Mouse (Mus musculus) urinary bladder, postnatal 25 days (tissue): ENCODE measurements at regions not wholly inside any gene's neighbourhood (a gene's known extent, or its start where the extent isn't known, plus 50 kb on each side); places are given as distances from the start of the nearest gene placed in this dataset.

ENCODE experiments used
- DNase-seq: peaks from one replicate; pipeline ENCODE4 v3.0.0; 2022; ENCODE audit warnings: low spot score

DNA sequence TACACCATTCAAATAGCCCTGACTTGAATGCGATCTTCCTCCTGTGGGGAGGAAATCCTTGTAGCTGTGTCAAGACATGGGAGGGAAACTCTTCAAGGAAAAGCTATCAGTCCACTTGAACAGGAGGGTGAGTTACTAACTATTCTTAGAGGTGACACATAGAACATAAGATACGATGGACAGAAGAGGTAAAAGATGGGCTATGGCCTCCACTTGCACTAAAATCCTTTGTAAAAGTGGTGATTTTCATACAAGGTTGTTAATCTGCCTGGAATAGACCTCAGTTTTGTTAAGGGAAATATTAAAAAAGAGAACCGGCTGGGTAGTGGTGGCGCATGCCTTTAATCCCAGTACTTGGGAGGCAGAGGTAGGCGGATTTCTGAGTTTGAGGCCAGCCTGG is 102.1 kb upstream of the Cpm start:
- no peak for DNase-seq

DNA sequence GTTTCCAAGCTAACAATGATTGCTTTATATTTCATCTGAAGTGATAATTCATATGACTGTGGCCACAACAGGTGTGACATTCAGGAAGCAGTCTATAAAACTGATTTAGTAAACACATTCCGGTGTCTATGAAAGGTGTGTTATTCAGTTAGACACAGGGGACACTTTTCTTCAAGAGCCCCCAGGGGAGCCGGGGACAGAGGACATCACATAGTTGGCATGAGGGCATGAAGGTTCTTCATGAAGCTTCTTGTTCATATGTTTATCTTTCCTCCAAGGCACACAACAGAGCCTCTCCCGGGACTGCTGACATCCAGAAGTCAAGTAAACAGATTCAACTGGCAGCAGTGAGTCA is 102.5 kb upstream of the Cpm start:
- DNase-seq: no peak

DNA sequence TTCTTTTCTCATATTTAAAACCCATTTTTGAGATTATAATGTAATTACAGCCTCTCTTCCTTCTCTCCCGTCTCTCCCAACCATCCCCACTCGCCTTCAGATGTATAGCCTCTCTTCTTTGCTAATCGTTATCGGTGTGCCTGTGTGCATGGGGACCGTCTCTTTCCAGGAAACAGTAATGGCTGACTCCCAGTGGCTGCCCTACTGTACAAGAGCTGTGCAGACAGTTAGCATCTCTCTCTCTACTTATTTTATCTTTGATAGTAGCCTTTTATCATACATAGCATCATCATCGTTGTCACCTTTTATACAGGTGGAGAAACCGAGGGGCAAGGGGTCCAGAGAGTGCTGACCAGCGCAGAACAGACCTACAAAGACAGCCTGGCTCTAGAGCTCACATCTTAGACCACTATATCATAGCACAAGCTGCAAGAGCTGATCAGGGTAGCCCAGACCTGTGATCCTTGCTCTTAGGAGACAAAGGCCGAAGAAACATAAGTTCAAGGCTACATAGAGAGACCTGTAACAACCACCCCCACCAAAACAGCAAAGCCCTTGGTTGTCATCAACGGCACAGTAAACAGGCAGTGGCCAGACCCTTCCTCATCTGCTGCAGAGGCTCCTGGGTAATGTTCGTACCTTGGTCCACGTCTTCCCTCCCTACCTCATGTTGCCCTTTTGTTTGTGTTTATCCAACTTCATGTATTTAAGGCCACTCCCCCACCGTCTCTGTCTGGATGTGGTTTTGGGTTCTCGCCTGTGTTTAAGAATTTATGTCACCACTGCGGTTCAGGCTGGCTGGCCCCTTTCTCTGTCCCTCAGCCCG is 103.1 kb upstream of the Cpm start:
- DNase-seq: no peak

DNA sequence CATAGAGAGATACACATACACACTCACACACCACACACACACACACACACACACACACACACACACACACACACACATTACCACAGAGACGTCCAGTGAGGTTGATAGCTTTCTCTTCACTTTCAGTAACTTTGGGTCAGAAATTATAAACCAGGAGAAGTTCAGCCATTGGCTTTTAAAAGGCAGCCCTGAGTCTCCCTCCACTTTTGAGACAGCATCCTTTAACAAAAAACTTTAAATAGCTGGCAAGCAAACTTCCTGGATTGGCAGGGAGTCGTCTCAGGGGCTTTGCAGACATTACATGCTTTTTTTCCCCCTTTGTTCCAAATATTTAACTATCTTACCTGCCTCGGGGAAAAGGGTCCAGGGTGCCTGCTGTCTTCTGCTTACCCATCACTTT is 103.7 kb upstream of the Cpm start:
- no peak for DNase-seq

DNA sequence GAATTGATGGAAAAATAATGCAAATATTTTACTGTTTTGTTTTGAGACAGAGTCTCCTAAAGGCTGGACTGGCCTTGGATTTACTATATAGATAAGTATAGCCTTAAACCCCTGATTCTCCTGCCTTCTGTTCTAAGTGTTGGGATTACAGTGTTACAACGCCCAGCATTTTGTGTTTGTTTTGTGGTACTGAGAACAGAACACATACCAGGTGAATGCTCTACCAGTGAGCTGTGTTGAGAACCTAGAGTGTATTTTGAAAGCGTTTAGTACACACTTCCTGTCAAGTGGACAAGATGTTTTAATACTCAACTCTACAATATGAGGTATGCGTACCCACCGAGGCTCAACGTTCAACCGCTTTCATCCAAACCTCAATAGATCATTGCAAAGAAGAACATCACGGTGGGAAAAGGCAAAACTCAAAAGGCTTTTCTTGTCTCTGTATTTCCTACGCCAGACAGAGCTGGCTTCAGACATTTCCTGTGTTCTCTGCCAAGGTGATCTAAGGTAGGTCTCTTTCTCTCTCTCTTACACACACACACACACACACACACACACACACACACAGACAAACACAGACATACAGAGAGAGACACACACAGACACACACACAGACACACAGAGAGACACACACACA is 104.3 kb upstream of the Cpm start:
- no peak for DNase-seq

DNA sequence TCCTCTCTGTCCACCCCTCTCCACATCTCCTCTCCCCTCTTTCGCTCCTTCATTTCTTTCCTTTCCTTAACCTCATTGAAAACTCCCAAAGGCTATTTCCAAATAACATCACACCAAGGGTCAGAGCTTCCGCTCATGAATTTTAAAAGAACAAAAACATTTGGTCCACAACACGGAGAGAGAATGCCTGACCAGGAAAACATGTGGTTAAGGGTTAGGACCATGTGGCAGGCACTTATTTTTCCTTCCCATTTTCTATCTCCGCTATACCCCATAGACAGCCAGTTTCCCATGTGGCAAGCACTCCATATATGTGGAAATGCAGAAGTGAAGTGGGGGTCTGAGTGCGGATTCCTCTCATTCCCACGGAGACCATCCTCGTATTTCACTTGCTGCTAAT is 105.2 kb upstream of the Cpm start:
- DNase-seq: no peak

DNA sequence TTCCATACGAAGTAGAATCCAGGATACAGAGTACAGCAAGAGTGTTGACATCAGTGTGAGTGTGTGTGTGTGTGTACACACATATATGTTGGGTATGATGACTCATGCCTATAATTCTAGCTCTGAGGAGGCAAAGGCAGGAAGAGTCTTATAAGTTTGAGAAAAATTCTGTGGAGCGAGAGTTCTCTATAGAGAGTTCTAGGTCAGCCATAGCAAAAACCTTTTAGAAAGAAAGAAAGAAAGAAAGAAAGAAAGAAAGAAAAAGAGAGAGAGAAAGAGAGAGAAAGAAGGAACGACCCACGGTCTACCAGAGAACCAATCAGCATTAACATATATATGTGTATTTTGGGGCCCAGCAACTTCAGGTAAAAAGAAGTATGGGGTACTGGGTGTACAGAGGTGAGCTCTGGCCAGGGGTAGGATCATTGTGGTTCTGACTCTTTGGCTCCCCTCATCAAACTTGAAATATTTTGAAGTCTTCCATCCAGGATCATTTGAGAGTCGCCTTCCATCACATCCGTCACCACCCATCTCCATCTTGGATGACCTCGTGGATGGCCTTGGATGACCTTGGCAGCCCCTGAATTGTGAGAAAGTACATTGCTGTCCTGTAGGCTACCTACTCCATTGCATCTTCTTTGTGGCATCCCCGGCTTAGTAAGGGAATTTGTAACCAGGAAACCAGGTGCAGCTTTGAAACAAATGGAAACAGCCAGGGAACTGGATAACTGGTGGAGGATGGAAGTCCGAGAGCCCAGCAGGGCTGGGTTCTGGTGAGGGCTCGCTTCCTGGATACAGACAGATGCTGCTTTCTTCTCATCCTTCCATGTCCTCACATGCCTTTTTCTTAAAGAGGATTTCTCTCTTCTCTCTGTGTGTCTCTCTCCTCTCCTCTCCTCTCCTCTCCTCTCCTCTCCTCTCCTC is 106.1 kb upstream of the Cpm start:
- DNase-seq: no peak

DNA sequence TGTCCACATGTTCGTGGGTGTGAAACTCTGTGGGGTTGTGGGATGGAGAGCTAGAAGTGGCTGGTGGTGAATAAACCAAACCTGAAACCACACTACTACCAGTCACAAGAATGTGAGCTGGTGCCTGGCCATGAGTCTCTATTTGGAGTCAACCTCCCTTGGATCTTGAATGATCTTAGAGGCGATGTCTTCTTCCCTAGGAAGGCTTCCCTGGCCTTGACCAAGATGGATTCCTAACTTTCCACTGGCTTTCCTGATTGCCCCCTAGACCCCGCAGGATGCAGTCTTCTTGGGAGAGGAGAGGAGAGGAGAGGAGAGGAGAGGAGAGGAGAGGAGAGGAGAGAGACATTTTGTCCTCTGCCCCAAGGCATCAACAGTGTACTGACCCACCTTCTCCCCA is 106.9 kb upstream of the Cpm start:
- no peak for DNase-seq

DNA sequence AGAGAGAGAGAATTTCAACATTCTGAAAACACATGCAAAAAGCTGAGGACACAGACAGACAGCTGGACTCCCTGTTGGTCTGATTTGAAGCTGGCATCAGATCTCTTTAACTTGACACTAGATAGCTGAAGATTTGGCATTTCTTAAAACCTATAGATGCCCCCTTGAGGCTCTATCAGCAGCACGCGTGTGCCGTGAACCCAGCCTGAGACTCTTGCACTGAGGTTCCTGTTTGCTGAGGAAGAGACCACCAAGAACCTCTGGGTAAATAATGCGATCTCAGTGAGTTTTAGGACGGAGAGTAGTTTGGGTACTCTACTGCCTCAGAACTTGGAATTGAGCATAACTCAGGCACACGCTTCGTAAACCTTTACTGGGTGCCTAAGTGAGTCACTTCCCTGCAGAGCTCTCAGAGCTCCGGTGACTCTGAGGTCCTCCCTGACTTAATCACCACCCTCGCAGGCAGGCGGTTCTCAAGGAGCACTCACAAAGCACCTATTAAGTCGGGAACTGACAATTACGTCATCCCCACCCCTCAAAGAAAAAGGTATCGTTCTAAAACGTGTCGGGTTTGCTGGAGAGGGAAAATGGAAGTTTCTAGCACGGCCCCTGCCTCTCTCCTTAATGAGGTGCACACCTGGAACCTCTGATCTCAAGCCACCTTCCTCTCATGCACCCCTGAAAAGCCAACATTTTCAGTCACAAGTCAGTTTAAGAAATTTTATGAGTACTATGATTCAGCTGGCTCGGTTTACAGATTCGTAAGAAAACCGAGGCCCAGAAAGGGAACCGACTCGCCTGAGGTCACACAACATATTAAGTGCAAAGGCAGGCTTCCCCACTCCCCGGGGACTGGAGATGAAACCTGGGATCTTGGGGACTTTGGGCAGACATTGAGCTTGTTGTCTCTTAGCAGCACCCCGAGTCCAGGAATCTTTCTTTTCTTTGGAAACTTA is 107.7 kb upstream of the Cpm start:
- DNase-seq: no peak

DNA sequence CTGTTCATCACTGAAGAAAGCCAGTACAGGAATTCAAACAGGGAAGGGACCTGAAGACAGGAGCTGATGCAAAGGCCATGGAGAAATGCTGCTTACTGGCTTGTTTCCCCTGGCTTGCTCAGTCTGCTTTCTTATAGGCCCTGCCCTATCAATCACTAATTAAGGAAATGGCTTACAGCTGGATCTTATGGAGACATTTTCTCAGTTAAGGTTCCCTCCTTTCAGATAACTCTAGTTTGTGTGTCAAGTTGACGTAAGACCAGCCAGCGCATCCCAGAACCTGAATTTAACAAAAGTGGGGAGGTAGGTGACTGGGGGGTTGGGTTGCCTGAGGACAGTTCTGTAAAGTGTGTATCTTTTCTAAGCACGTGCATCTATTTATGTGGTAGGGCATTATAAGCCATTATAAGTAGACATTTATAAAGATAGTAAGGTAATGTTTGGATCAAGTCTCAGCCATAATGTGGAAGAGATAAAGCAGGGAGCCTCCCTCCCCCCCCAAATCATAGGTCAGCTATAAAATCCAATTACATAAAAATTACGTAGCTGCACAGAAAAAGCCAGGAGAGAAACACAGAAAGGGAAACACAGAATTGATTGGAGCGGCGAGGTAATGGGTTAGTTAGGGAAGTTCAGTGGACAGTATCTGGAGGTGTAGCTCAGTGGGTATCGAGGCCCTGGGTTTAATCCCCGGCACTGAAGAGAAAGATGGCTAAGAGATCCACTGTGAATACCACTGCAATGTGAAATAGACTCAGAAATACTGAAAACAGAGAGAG is 108.6 kb upstream of the Cpm start:
- no peak for DNase-seq

DNA sequence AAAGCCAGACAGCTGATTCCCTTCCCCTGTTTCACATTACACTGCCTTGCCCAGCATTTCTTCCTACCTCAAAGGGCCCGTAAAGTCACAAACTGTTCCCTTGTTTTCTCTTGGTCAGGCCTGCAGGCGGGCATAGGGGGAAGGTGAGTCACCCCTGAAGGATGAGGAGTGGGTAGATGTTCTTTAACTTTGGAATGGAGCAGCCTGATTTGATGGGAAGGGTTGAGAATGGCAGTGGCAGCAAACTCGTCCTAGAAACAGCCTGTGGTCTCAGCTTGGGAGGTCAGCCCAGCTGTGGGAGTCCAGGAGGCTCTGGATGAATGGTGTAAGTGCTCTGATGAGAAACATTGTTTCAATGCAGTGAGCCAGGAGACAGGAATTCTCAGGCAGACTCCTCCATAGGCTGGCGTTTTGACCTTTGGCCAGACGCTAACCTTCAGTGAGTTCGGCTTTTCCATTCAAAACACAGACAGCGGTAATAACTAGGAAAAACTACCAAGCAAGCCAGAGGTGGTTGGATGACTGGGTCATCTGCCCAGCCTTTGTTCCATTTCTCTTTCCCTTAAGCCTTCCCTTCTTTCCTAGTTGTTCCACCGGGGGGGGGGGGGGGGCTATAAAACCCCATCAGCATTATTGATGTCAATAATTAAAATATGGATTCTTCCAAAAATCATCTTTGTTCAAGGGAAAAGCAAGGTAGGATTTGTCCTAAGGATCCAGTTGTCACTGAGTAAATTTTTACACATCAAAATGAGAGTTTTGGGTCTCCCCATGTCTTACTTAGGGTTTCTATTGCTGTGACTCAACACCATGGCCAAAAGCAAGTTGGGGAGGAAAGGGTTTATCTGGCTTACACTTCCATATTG is 109.4 kb upstream of the Cpm start:
- no peak for DNase-seq

DNA sequence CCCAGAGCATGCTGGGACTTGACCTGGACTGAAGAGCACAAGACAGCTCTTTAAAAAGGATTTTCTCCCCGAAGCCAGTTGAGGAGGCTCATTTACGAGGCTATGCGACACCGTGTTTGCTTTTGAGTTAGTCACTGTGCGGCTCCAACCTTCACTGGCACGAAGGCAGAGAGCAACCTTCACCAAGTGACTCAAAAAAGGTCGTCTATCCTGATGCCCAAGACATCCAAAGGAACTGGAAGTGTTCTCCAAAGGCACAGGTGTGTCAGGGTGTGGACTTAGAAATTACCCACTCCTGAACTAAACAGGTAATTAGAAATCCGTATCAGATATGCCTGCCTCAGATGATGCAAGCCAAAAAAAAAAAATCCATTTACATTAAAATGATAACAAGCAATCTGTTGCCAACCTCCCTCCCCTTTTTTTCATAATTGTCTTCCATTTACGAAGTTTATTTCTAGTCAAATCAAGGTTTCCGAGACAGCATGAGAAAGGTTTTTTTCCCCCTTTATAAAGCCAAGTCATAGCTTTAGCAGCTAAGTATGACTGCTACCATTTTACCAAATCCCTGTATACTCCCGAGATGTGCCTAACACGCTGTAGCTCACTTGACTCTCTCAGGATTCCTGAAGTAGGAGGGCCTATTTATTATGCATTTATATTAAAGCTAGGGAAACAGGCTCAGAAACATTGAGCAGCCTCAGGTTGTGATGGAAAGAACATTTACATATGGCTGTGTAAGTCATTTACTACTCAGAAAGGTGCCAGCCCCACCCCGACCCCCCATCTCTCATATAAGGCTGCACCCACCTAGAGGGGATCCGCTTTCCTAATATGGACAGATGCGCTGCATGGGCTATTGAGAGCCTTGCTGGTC is 110.3 kb upstream of the Cpm start:
- no peak for DNase-seq

DNA sequence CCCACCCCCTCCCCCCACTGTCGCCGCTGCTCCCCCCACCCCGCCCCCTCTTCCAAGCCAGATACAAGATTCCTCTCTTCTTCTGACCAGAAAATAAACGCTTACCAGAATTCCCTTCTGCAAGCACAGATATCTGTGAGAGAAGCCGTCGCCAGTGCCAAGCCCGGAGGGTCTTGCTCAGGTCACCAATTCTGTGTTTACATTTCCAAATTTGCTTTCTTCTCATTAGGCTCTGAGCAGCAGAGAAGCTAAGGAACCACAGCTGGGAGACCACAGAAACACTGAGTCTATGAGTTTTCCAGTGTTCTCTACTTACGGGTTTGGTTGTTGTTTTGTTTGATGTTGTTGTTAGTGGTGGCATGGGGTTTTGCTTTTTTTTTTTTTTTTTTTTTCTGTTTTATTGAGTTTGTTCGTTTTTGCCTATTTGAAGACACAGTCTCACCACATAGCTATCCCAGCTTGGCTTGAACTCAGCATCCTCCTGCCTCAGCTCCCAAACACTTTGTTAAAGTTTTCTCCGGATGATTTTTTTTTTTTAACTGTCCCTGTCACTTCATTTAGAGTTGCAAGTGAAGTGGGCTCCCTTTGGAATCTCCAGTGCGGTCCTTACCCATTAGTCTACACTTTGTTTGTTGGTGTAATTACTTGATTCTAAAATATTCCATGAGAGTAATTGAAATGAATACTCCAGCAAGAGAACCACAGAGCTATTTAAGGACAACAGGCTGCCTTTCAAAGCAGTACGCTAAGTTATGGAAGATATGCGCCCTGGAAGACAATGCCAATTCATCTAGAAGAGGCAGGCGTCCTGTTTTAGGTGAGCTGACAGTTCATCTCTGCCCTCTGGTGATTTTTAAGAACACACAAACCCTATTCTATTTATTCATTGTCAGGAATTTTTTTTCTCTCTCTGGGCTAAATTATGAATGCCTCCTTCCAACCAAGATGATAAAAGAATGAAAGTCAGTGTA is 111.2 kb upstream of the Cpm start:
- DNase-seq: no peak

DNA sequence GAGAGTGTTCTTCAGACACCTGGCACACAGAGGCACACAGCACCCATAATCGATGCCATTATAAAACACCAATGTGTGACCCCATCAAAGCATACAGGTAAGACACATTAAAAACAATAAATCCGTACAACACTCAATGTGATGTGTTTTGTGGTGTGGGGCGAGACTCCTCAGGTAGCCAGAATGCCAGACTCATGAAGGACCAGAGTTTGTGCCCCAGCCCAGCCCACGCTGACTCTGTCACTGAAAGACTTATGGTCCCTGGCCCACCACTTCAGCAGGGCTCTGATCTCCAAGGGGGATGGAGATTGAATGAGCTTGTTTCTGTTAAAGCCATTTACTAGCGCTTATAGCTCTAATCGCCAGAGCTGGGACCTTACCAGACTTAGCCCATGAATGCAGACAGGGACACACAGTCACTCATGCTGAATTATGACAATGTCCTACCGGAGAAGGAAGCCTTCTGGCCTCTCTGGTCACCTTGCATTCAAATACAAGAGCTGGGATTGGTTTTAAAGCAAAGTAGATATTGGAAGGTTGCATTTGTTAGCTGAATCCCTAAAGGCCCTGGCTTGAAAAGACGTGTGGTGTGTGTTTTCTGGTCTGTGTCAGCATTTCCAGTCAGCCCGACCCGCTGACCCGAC is 112.1 kb upstream of the Cpm start:
- no peak for DNase-seq

DNA sequence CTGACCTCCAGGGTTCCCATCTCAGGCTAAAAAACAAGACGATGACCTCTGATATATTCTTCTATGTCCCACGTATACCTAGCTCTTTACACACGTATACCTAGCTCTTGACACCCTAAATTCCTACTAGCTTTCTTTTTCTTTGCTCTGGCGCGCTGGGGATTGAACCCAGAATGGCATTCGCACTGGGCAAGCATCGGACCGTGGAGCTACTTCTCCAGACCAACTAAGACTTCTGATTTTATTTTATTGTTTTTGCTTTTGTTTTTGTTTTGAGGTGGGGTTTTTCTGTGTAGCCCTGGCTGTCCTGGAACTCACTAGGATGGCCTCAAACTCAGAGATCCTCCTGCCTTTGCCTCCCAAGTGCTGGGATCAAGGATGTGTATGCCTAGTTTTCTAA is 112.8 kb upstream of the Cpm start:
- DNase-seq: no peak

DNA sequence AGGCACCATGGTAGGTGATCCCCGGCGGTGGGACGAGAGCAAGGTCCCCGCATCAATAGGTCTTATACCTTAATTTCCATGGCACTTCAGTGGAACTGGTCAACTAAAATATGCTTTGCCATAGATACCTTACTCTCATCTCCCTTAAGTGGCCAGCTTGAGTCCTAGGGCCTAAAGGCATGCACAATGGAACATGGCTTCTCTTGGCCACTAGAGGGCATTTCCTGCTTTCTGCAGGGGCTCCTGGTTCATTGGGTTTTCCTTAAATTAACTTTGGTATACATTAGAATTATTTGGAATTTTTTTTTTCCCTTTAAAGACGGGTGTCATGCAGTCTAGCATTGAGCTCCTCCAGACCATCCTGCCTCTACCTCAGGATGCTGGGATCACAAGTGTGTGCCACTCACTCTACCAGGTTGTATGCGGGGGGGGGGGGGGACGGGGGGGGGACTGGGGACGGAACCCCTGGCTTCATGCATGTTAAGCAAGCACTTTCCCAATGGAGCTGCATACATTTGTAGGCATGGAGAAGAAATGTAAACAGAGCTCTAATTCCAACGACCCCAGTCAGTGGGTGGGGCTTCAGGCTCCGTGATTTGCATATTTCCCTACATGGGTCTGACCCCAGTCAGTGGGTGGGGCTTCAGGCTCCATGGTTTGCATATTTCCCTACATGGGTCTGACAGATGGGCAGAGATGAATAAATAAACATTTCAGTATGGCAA is 113.4 kb upstream of the Cpm start:
- no peak for DNase-seq

DNA sequence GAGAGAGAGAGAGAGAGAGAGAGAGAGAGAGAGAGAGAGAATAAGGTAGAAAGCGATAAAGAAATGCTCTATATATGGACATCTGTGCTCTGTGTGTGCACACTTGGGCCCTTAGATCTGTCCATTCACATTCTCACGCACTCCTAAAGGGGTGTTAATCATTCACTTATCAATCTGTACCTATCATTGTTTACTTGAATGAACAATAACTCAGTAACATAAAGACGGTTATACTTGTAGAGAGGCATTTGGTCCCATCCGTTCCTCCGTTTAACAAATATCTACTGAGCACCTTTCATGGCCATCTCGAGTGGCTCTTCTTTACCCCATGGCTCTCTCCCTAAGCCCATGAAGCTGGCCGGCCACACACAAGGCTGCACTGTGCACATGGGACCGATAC is 114.3 kb upstream of the Cpm start:
- DNase-seq: no peak
